Mouse (Mus musculus) lung, embryonic 15.5 days (tissue): ENCODE data around the gene Frmd8. TPM values are rescaled to one million over a fixed set of nuclear protein-coding genes. Genes with fewer than 3 reads are reported as not detected.
A peak's percentile ranks its signal among the peaks of the same experiment; 100 is the strongest.
"Not testable (repeated sequence)": the region's sequence is repeated elsewhere in the genome, so short reads cannot be mapped to it uniquely, and the experiment has no call there.

ENCODE experiments used
- ATAC-seq: fragments of 200-750 bp; cut with Nextera tagmentation; 2 replicates; pipeline ENCODE4 v1.8.0; 2017; ENCODE audit warnings: moderate number of reproducible peaks, borderline replicate concordance; ENCODE audit not compliant: low FRiP score, low TSS enrichment; ENCODE audit errors: extremely low read depth
- H3K27ac ChIP-seq: fragments of 300-500 bp; sonication (generic); 2 replicates; pipeline ENCODE4 v1.5.1; 2015; ENCODE audit warnings: moderate library complexity, mild to moderate bottlenecking, inconsistent platforms
- H3K27me3 ChIP-seq: fragments of 300-500 bp; sonication (generic); 2 replicates; pipeline ENCODE4 v1.6.1; 2015; ENCODE audit warnings: inconsistent platforms
- H3K36me3 ChIP-seq: fragments of 300-500 bp; sonication (generic); 2 replicates; pipeline ENCODE4 v1.6.1; 2015; ENCODE audit warnings: inconsistent platforms
- H3K4me1 ChIP-seq: fragments of 300-500 bp; sonication (generic); 2 replicates; pipeline ENCODE4 v1.6.1; 2015; ENCODE audit warnings: inconsistent platforms
- H3K4me2 ChIP-seq: fragments of 300-500 bp; sonication (generic); 2 replicates; pipeline ENCODE4 v1.6.1; 2015; ENCODE audit warnings: inconsistent platforms, mild to moderate bottlenecking, moderate library complexity
- H3K4me3 ChIP-seq: fragments of 300-500 bp; sonication (generic); 2 replicates; pipeline ENCODE4 v1.5.1; 2015; ENCODE audit warnings: mild to moderate bottlenecking, inconsistent platforms
- H3K9ac ChIP-seq: fragments of 300-500 bp; sonication (generic); 2 replicates; pipeline ENCODE4 v1.6.1; 2015; ENCODE audit warnings: inconsistent platforms
- H3K9me3 ChIP-seq: fragments of 300-500 bp; sonication (generic); 2 replicates; pipeline ENCODE4 v1.6.1; 2016; ENCODE audit warnings: inconsistent platforms
- WGBS: fragments of 180-500 bp; shearing (Covaris S2); methylation state at CpG from one replicate; pipeline ENCODE4 v1.1.7; 2015; 5-methylcytosine and 5-hydroxymethylcytosine counted together
- polyA plus RNA-seq: library from polyadenylated mRNA; unstranded; fragments of >200 nt; fragmentation: Nextera tagmentation; extraction: Ambion mirVana; gene quantifications from 2 replicates; pipeline ENCODE4 v1.2.1, GENCODE M21; 2015

The Frmd8 gene
- polyA plus RNA-seq, 1 experiment from 2014 or later: 53.0 TPM

DNA sequence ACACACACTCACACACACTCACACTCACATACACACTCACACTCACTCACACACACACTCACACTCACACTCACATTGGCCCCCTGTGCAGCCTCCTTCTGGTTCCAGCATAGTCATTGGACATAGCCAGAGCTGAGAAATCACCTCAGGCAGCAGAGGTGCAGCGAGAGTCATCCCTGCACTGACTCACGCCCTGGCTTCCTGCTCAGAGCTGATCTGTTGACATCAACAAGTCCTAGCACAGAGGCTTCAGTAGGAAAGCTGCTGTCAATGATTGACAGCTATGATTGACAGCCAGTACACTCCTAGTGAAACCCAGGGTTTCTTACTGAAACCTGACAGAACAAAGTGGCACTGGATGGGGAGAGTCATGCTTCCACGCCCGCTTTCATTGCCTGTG is 59.1 kb downstream of the Frmd8 start:
- peaks cover 44% of the 10 kb centered on the region for H3K4me1 ChIP-seq
- H3K9me3 ChIP-seq: no peaks in the 10 kb centered on the region
- H3K4me2 ChIP-seq: no peak overlapping the region
- H3K4me3 ChIP-seq: no peak overlapping the region
- no peak for ATAC-seq
- H3K36me3 ChIP-seq: no peaks in the 10 kb centered on the region
- H3K27me3 ChIP-seq: no peaks in the 10 kb centered on the region
- no peak overlapping the region for H3K9ac ChIP-seq
- no peak overlapping the region for H3K27ac ChIP-seq
- 67% methylated on average over 4 of the region's 4 CpGs for WGBS

DNA sequence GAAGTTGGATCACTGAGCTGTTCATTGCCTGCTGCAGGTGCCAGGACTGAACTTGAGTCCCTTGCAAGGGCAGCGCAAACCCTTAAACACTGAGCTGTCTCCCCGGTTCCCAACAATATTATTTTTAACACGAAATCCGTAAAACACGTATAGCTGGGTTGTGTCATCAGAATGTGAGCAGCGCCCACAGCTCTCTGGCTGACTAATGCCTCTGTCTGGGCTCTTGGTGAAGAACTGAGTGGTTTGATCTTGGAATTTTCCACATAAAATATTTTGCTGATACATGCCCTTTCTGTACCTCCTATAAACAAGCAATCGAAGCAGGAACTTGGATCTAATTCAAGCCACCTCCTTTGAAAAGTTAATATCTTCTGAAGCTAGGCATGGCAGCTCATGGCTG is 60.1 kb downstream of the Frmd8 start:
- peaks cover 53% of the 10 kb centered on the region for H3K4me1 ChIP-seq
- WGBS: 69% methylated on average over 7 of the region's 7 CpGs
- no peak overlapping the region for H3K4me3 ChIP-seq
- no peak overlapping the region for H3K4me2 ChIP-seq
- H3K27me3 ChIP-seq: no peaks in the 10 kb centered on the region
- no peak for ATAC-seq
- H3K27ac ChIP-seq: no peak overlapping the region
- no peaks in the 10 kb centered on the region for H3K36me3 ChIP-seq
- no peaks in the 10 kb centered on the region for H3K9me3 ChIP-seq
- H3K9ac ChIP-seq: no peak overlapping the region

GRCm38 (mm10) chr19:5814048-5814447 is 61.0 kb downstream of the Frmd8 start:
- WGBS: 31% methylated on average over 1 of the region's 1 CpGs
- peaks cover 55% of the 10 kb centered on the region for H3K4me1 ChIP-seq
- H3K4me2 ChIP-seq, H3K9ac ChIP-seq, H3K9me3 ChIP-seq, H3K27me3 ChIP-seq, H3K36me3 ChIP-seq, H3K27ac ChIP-seq, ATAC-seq, H3K4me3 ChIP-seq: not testable (repeated sequence)

DNA sequence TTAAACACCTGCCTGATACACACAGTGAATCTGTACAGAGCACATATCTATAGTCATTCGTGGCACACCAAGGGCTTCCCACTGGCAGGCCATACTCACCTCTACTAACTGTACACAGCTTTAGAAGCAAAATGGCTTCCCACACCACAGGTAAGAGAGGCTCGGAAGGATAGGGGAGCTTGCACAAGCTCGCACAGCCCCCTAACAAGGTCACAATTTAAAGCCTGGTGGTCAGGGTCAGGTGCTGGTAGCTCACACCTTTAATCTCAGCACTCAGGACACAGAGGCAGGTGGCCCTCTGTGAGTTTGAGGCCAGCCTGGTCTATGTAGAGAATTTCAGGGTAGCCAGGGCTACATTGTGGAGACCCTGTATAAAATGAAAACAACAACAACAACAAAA is 61.5 kb downstream of the Frmd8 start:
- no peaks in the 10 kb centered on the region for H3K27me3 ChIP-seq
- no peak overlapping the region for H3K4me3 ChIP-seq
- no peaks in the 10 kb centered on the region for H3K36me3 ChIP-seq
- WGBS: 86% methylated on average over 3 of the region's 3 CpGs
- H3K4me1 ChIP-seq: peaks cover 57% of the 10 kb centered on the region
- H3K9ac ChIP-seq: no peak overlapping the region
- no peaks in the 10 kb centered on the region for H3K9me3 ChIP-seq
- H3K4me2 ChIP-seq: no peak overlapping the region
- no peak overlapping the region for H3K27ac ChIP-seq
- ATAC-seq: no peak

GRCm38 (mm10) chr19:5811771-5812504 is 63.1 kb downstream of the Frmd8 start:
- Histone ChIP-seq H3K9ac (no peak overlapping the region), H3K4me3 (no peak overlapping the region), H3K27me3 (no peaks in the 10 kb centered on the region), H3K36me3 (no peaks in the 10 kb centered on the region), H3K4me2 (no peak overlapping the region), H3K4me1 (peaks cover 61% of the 10 kb centered on the region), H3K27ac (peak overlapping the region; percentile 99), H3K9me3 (no peaks in the 10 kb centered on the region)
- peak; percentile 62 for ATAC-seq
- 42% methylated on average over 7 of the region's 7 CpGs for WGBS

DNA sequence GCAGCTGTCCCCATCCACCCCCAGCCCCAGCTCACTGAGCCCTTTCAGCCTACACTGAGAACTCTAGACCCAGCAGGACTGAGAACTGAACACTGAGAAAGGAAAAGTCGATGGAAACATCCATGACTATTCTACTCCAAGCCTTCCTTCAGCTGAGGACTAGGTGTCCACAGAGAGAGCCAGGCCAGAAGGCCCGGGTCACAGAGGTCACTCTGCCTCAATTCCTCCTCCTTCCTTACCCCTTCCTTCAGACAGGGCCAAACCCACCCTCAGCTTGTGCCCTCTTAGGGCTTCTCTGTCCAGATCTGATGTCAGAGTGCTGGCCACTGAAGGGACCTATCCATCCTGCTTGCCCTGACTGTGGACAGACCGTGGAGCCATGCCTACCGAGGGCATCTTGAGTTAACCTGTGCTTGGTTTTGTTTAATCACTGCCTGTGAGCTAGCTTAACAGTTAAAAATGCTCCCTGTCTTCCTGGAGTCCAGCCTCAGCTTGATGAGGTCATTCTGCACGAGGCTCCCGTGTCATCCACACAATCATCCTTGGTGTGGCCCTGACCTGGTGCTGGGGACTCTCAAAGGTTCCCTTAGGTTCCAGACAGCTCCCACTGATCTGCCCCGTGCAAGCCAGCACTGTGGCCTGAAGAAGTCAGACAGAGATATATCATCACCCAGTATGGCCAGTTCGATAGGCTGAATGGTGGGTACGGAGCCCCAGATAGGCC is 64.1 kb downstream of the Frmd8 start:
- Histone ChIP-seq H3K4me2 (peak overlapping the region; percentile 36; the same call in 1 of the 2 replicates), H3K9ac (no peak overlapping the region)
- WGBS: 53% methylated on average over 9 of the region's 9 CpGs

DNA sequence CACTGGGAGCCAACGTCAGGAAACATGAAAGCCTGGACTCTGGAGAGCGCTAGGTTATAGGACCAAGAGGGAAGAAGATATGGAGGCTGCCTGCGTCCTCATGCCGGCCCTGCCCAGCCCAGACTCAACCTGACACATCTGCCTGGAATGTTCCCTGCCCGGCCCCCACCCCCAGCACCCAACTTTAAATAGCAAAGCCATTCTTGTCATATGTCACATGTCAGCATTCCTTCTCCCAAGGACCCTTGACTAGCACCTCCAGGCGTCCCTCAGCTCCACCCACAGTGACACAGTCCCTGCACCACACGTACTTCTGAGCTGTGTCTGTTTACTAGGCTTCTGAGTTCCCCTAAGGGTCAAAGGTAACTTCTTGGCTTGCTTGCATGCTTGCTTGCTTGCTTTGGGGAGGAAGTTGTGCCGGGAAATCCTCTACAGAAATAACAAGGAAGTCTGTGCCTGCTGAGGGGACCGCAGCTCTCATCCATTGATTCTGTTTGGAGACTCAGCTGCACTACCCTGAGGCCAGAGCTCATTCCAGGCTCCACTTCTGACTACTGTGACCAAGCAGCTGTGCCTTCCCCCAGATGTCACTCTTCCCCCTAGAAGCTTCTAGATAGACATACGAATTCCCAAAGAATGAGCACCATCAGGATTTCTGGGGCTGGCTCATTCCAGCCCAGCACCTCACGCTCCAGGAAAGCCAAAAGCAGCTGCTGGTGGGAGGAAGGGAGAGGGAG is 64.8 kb downstream of the Frmd8 start:
- no peak overlapping the region for H3K4me3 ChIP-seq
- peak; percentile 65 for ATAC-seq

More for the DNA sequence above, 64.1 kb downstream of the Frmd8 start:
- H3K4me1 ChIP-seq: peaks cover 70% of the 10 kb centered on the region
- no peaks in the 10 kb centered on the region for H3K36me3 ChIP-seq
- no peaks in the 10 kb centered on the region for H3K9me3 ChIP-seq
- no peak overlapping the region for H3K4me3 ChIP-seq
- no peak for ATAC-seq
- H3K27me3 ChIP-seq: no peaks in the 10 kb centered on the region
- peak overlapping the region; percentile 99 for H3K27ac ChIP-seq

GRCm38 (mm10) chr19:5809712-5810089 is 65.4 kb downstream of the Frmd8 start:
- H3K4me1 ChIP-seq: peaks cover 79% of the 10 kb centered on the region
- H3K9ac ChIP-seq: peak overlapping the region; percentile 3; the same call in 1 of the 2 replicates
- peak overlapping the region; percentile 99 for H3K27ac ChIP-seq
- H3K36me3 ChIP-seq: no peaks in the 10 kb centered on the region
- 37% methylated on average over 7 of the region's 7 CpGs for WGBS
- no peaks in the 10 kb centered on the region for H3K9me3 ChIP-seq
- ATAC-seq: no peak; the same call in 1 of the 2 replicates
- no peaks in the 10 kb centered on the region for H3K27me3 ChIP-seq
- no peak overlapping the region for H3K4me3 ChIP-seq
- peak overlapping the region; percentile 36 for H3K4me2 ChIP-seq

More for the DNA sequence above, 64.8 kb downstream of the Frmd8 start:
- Histone ChIP-seq H3K9ac (peak overlapping the region; percentile 3; the same call in 1 of the 2 replicates), H3K27ac (peak overlapping the region; percentile 99), H3K4me2 (peak overlapping the region; percentile 36), H3K36me3 (no peaks in the 10 kb centered on the region), H3K27me3 (no peaks in the 10 kb centered on the region), H3K9me3 (no peaks in the 10 kb centered on the region), H3K4me1 (peaks cover 74% of the 10 kb centered on the region)
- 17% methylated on average over 11 of the region's 11 CpGs for WGBS

- no peak for ATAC-seq
- H3K4me3 ChIP-seq: no peak overlapping the region
- H3K4me2 ChIP-seq: no peak overlapping the region
- H3K36me3 ChIP-seq: no peaks in the 10 kb centered on the region
- H3K9me3 ChIP-seq: no peaks in the 10 kb centered on the region
- H3K27me3 ChIP-seq: no peaks in the 10 kb centered on the region
- H3K9ac ChIP-seq: no peak overlapping the region
- peak overlapping the region; percentile 99 for H3K27ac ChIP-seq
- 52% methylated on average over 14 of the region's 14 CpGs for WGBS
- peaks cover 85% of the 10 kb centered on the region for H3K4me1 ChIP-seq
Observed at GRCm38 (mm10) chr19:5808955-5809711, 65.9 kb downstream of the Frmd8 start.

DNA sequence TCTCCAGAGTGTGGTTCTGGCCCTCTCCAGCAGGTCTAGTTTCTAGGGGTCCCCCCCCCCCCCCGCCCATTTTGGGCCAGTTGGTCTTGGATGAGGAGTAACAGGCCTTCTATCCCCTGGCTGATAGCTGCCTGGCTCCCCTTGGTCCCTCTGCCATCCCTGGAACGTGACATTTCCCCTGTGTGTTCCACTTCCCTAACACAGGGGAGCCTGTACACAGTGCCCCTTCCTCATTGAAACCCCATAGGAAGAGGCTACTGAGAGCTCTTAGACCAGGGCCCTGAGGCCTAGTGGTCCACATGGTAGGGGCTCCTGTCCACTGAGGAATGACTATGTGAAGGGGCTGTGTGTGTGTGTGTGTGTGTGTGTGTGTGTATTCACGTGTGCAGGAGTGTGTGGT is 67.3 kb downstream of the Frmd8 start:
- peak overlapping the region; percentile 99 for H3K27ac ChIP-seq
- H3K4me1 ChIP-seq: peaks cover 87% of the 10 kb centered on the region
- no peak overlapping the region for H3K4me2 ChIP-seq
- no peak overlapping the region for H3K9ac ChIP-seq
- H3K9me3 ChIP-seq: no peaks in the 10 kb centered on the region
- no peaks in the 10 kb centered on the region for H3K36me3 ChIP-seq
- WGBS: 58% methylated on average over 3 of the region's 3 CpGs
- H3K4me3 ChIP-seq: no peak overlapping the region
- H3K27me3 ChIP-seq: no peaks in the 10 kb centered on the region
- ATAC-seq: no peak

DNA sequence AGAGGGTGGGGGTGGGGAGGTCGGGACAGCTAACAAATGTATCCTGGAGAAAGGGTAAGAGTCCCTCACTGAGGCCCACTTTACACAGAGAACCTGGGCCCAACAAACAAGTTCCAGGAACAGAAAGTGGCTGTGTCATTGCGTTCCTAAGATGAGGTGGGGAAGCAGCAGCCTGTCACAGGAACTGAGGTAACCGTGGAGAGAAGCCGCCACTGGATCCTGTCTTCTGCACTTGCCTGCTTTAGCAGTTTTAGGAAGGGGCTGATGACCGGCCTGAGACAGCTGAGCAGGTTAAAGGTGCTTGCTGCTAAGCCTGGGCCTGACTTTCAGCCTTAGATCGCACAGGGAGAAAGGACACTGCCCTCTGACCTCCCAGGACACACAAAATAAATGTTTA is 68.3 kb downstream of the Frmd8 start:
- H3K9ac ChIP-seq: 0 out of 2 replicates have a peak overlapping the region, but pooled peaks have one; percentile 13
- no peak for ATAC-seq
- no peak overlapping the region for H3K4me3 ChIP-seq
- no peaks in the 10 kb centered on the region for H3K27me3 ChIP-seq
- WGBS: 25% methylated on average over 6 of the region's 6 CpGs
- H3K36me3 ChIP-seq: no peaks in the 10 kb centered on the region
- H3K4me1 ChIP-seq: peaks cover 77% of the 10 kb centered on the region
- peak overlapping the region; percentile 99 for H3K27ac ChIP-seq
- no peaks in the 10 kb centered on the region for H3K9me3 ChIP-seq
- H3K4me2 ChIP-seq: peak overlapping the region; percentile 24; the same call in 1 of the 2 replicates
